Mouse (Mus musculus) G1E (cell line): ENCODE data around the gene Rab26.

Experiments used
- CTCF ChIP-seq: IDR thresholded peaks from 2 replicates; pipeline ENCODE4 v1.5.1; 2012; ENCODE audit warnings: low read depth, low read length, inconsistent platforms, mixed read lengths
- GATA1 ChIP-seq: IDR thresholded peaks from 2 replicates; pipeline ENCODE4 v1.6.1; 2012; ENCODE audit warnings: borderline replicate concordance, low read length, inconsistent platforms, mixed read lengths
- GATA2 ChIP-seq: IDR thresholded peaks from 2 replicates; pipeline ENCODE4 v1.6.1; 2012; ENCODE audit warnings: low read depth, low read length, inconsistent platforms, borderline replicate concordance
- POLR2AphosphoS5 ChIP-seq: IDR thresholded peaks from 2 replicates; pipeline ENCODE4 v1.6.1; 2012; ENCODE audit warnings: low read depth, low read length, inconsistent platforms; ENCODE audit not compliant: insufficient replicate concordance
- TAL1 ChIP-seq: conservative IDR thresholded peaks from 2 replicates; pipeline ENCODE4 v1.6.1; 2012; ENCODE audit warnings: low read depth, low read length, inconsistent platforms, mixed read lengths

DNA sequence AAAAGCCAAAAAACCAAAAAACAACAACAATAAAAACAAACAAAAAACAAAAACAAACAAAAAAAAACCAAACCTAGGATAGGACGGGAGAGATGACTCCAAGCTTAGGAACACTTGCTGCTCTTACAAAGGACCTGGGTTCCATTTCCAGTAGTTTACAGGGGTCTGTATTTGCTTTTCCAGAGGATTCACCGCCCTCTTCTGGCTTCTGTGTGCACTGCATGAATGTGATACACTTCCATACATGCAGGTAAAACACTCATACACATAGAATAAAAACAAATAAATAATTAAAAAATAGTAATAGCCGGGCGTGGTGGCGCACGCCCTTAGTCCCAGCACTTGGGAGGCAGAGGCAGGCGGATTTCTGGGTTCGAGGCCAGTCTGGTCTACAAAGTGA, 4.9 kb upstream of the Rab26 start:
- no peak for TF ChIP-seq CTCF
- no peak for TF ChIP-seq GATA1
- TF ChIP-seq GATA2 = no peak
- TF ChIP-seq TAL1 = no peak
- no peak for TF ChIP-seq POLR2AphosphoS5
